Mouse (Mus musculus) midbrain, embryonic 13.5 days (tissue): ENCODE data around the gene Rgs2. TPM values are rescaled to one million over a fixed set of nuclear protein-coding genes. Genes with fewer than 3 reads are reported as not detected.

Experiments
- ATAC-seq: fragments of 200-750 bp; cut with Nextera tagmentation; 2 replicates; pipeline ENCODE4 v1.8.0; 2017; ENCODE audit warnings: mild to moderate bottlenecking, moderate TSS enrichment, moderate library complexity
- H3K27ac ChIP-seq: fragments of 300-500 bp; sonication (generic); 2 replicates; pipeline ENCODE4 v1.5.1; 2015; ENCODE audit warnings: inconsistent platforms, mild to moderate bottlenecking, moderate library complexity
- H3K27me3 ChIP-seq: fragments of 300-500 bp; sonication (generic); 2 replicates; pipeline ENCODE4 v1.6.1; 2015; ENCODE audit warnings: mild to moderate bottlenecking, inconsistent platforms
- H3K36me3 ChIP-seq: fragments of 300-500 bp; sonication (generic); 2 replicates; pipeline ENCODE4 v1.6.1; 2015; ENCODE audit warnings: mild to moderate bottlenecking, inconsistent platforms
- H3K4me1 ChIP-seq: fragments of 300-500 bp; sonication (generic); replicated peaks from 2 replicates; pipeline ENCODE4 v1.6.1; 2015; ENCODE audit warnings: inconsistent platforms
- H3K4me2 ChIP-seq: fragments of 300-500 bp; sonication (generic); replicated peaks from 2 replicates; pipeline ENCODE4 v1.6.1; 2015; ENCODE audit warnings: moderate library complexity, mild to moderate bottlenecking, inconsistent platforms
- H3K4me3 ChIP-seq: fragments of 300-500 bp; sonication (generic); replicated peaks from 2 replicates; pipeline ENCODE4 v1.5.1; 2015; ENCODE audit warnings: mild to moderate bottlenecking, inconsistent platforms
- H3K9ac ChIP-seq: fragments of 300-500 bp; sonication (generic); replicated peaks from 2 replicates; pipeline ENCODE4 v1.6.1; 2015; ENCODE audit warnings: mild to moderate bottlenecking, inconsistent platforms
- H3K9me3 ChIP-seq: fragments of 300-500 bp; sonication (generic); 2 replicates; pipeline ENCODE4 v1.6.1; 2016; ENCODE audit warnings: mild to moderate bottlenecking, inconsistent platforms
- WGBS: fragments of 180-500 bp; shearing (Covaris S2); methylation state at CpG from one replicate; pipeline ENCODE4 v1.1.7; 2015; 5-methylcytosine and 5-hydroxymethylcytosine counted together
- polyA plus RNA-seq: library from polyadenylated mRNA; unstranded; fragments of >200 nt; fragmentation: Nextera tagmentation; extraction: Ambion mirVana; gene quantifications from 2 replicates; pipeline ENCODE4 v1.2.1, GENCODE M21; 2015

Gene Rgs2
- polyA plus RNA-seq, 1 experiment from 2014 or later, result 177 TPM

DNA sequence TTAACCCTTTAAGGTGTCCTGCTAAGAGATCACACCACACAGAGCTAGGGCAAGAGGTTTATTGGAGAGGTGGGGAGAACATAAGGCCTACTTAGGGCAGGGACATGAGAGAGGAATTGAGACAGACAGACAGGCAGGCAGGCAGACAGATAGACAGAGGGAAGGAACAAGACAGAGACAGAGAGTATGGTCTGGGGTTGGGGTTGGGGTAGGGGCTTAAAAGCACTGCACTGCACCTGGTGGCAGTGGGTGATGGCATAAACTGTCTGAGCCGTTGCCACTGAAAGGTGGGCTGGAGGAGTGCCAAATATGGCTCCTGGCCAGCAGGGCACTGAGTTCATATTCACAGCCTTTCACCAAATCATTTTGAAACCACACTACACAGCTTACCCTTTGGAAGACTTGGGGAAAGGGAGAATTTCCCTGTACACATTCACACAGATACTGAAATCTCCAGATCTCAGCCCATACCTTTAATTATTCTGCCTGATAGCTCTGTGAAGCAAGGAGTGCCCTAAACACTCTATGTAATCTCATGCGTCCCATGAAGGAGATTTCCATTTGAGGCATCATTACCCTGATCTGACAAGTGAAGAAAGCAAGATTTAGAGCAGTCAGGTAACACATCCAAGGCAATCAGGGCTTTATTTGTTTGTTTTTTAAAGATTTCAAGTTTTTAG lies 21.7 kb downstream of the Rgs2 start:
- Histone ChIP-seq H3K9ac (no peak overlapping the region), H3K4me2 (no peak overlapping the region), H3K4me1 (peaks cover 14% of the 10 kb centered on the region), H3K36me3 (no peaks in the 10 kb centered on the region), H3K4me3 (no peak overlapping the region), H3K27ac (peak overlapping the region; percentile 26; the same call in 1 of the 2 replicates), H3K27me3 (no peaks in the 10 kb centered on the region), H3K9me3 (no peaks in the 10 kb centered on the region)
- 45% methylated on average over 2 of the region's 2 CpGs for WGBS
- ATAC-seq, result peak; percentile 60; the same call in 1 of the 2 replicates

DNA sequence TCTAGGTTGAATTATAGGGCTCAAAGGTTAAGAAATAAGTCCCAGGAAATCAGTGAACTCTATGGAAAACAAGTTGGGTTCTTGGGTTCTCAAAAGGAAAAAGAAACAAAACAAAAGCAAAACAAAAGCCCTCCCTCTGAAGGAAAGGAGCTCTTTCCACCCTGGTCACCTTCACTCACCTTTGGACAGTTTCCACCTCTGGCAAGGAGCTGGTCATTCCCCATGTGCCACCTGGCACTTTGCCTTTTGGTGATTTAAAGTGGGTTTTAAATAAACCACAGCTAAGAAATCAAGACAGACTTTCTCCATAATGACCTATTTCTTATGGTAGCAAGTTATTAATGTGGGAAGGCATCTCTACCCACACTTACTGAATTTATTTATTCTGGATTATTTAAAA lies 23.1 kb downstream of the Rgs2 start:
- Histone ChIP-seq H3K36me3 (no peaks in the 10 kb centered on the region), H3K27ac (no peak overlapping the region), H3K4me3 (no peak overlapping the region), H3K4me2 (no peak overlapping the region), H3K9ac (no peak overlapping the region), H3K27me3 (no peaks in the 10 kb centered on the region), H3K4me1 (peaks cover 14% of the 10 kb centered on the region), H3K9me3 (no peaks in the 10 kb centered on the region)
- no peak for ATAC-seq

DNA sequence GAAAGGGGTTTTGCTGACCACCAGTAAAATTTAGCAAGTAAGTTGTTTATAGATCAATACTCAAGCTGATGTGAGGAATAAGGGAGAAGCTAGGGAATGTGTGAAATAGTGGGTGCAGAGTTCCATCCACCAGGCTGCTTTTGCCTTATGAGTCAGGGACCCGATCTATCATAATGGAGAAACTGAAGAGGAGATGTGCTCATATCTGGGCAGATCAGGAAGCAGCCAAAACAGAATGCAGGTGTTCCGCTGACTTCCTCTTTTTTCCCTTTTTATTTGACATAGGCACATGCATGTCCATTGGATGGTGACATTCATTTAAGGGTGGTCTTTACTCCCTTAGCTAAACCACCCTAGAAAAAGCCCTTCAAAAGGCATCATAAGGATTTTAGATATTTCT lies 29.3 kb downstream of the Rgs2 start:
- no peaks in the 10 kb centered on the region for H3K36me3 ChIP-seq
- H3K9me3 ChIP-seq, result no peaks in the 10 kb centered on the region
- no peak overlapping the region for H3K9ac ChIP-seq
- H3K4me1 ChIP-seq, result no peaks in the 10 kb centered on the region
- 97% methylated on average over 2 of the region's 2 CpGs for WGBS
- no peak for ATAC-seq
- H3K27ac ChIP-seq, result no peak overlapping the region
- no peaks in the 10 kb centered on the region for H3K27me3 ChIP-seq
- no peak overlapping the region for H3K4me2 ChIP-seq
- H3K4me3 ChIP-seq, result no peak overlapping the region

DNA sequence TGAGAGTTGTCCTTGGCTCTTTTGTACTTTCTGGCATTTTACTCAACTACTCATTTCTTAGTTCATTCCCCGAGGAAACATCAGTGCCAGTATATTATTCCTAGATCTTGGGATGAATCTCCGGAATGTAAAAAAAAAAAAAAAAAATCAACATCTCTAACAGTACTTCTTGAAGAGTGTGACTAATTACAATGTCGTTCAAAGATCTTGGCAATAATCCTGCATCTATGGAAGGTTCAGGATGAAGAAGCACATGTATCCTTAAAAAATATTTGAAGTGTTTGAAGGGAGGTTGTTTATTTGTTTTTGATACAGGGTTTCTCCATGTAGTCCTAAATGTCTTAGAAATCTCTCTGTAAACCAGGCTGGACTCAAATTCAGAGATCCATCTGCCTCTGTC lies 41.7 kb downstream of the Rgs2 start:
- no peak overlapping the region for H3K4me3 ChIP-seq
- H3K27me3 ChIP-seq, result no peaks in the 10 kb centered on the region
- no peak overlapping the region for H3K4me2 ChIP-seq
- 80% methylated on average over 3 of the region's 3 CpGs for WGBS
- ATAC-seq, result no peak
- no peak overlapping the region for H3K9ac ChIP-seq
- no peaks in the 10 kb centered on the region for H3K36me3 ChIP-seq
- H3K27ac ChIP-seq, result no peak overlapping the region
- H3K9me3 ChIP-seq, result no peaks in the 10 kb centered on the region
- H3K4me1 ChIP-seq, result no peaks in the 10 kb centered on the region

DNA sequence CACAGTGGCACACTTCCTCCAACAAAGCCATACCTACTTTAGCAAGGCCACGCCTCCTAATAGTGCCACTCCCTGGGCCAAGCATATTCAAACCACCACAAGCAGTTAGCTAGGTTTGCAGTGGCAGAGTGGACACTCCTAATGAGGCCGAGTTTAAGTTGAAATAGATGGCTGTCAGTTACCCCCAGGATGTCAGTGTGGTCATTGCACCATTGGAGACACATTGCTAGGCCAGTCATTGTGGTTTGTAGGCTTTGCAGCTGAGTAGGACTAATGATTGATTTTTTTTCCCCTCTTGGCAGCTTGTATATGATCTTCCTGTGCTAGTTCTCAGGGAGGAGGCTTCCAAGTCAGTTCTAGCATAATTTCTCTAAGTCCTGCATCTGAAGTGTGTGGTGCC lies 43.6 kb downstream of the Rgs2 start:
- Histone ChIP-seq H3K4me3 (no peak overlapping the region), H3K9me3 (no peaks in the 10 kb centered on the region), H3K9ac (no peak overlapping the region), H3K36me3 (no peaks in the 10 kb centered on the region), H3K27me3 (no peaks in the 10 kb centered on the region), H3K4me2 (no peak overlapping the region), H3K4me1 (no peaks in the 10 kb centered on the region), H3K27ac (no peak overlapping the region)
- ATAC-seq, result no peak
- WGBS, result 85% methylated on average over 2 of the region's 2 CpGs

DNA sequence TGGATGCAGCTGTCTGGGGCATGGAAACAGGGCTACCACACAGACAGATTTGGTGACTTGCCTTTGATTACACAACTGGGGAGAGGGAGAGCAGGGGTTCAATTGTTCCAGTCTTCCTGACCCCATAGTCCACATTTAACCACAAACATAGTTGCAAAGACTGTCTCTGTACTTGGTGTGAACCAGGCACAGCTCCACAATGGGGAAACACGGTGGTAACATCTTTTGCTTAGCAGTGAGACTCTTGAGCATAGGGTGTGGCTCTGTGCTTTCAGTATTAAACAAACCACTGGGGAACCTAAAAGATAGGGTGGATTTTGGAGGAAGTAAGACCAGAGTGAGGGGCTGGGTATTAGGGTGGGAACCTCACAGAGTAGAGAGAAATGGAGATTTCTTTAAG lies 47.9 kb downstream of the Rgs2 start:
- Histone ChIP-seq H3K4me2 (no peak overlapping the region), H3K27me3 (no peaks in the 10 kb centered on the region), H3K9me3 (no peaks in the 10 kb centered on the region), H3K4me3 (no peak overlapping the region), H3K36me3 (no peaks in the 10 kb centered on the region), H3K9ac (no peak overlapping the region), H3K27ac (no peak overlapping the region), H3K4me1 (no peaks in the 10 kb centered on the region)
- 86% methylated on average over 1 of the region's 1 CpGs for WGBS
- no peak for ATAC-seq

DNA sequence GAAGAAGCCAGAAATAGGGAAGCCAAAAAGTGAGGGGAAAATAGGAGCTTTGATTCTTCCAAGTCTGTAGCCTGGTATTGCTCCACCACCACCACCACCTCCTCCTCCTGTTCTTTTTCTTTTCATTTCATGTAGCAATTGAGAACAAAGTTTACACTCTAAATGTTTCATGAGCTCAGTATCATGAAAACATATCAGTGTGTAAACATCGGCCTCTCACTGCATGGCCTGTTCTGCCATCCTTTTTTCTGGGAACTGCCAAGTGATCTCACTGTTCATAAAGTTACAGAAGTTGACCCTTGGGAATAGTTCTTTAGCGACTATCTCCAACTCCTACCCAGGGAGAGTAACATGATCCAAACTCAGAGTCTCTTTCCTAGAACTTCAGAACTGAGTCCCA lies 51.1 kb downstream of the Rgs2 start:
- H3K4me1 ChIP-seq, result no peaks in the 10 kb centered on the region
- no peak for ATAC-seq
- H3K27ac ChIP-seq, result no peak overlapping the region
- no peaks in the 10 kb centered on the region for H3K27me3 ChIP-seq
- H3K36me3 ChIP-seq, result no peaks in the 10 kb centered on the region
- no peak overlapping the region for H3K9ac ChIP-seq
- 80% methylated on average over 2 of the region's 2 CpGs for WGBS
- no peak overlapping the region for H3K4me3 ChIP-seq
- no peaks in the 10 kb centered on the region for H3K9me3 ChIP-seq
- H3K4me2 ChIP-seq, result no peak overlapping the region

Other genes with a start within 250 kb of the Rgs2 start
- 46.0 and 51.8 TPM in 2 replicates for gene Trove2, start 227.1 kb downstream of the Rgs2 start, polyA plus RNA-seq
- 69.1 and 79.4 TPM in 2 replicates for gene Uchl5, start 226.9 kb downstream of the Rgs2 start, polyA plus RNA-seq
- 2.4 and 3.5 TPM in 2 replicates for gene Rgs13, start 173.2 kb upstream of the Rgs2 start, polyA plus RNA-seq
- gene Rgs1, start 245.1 kb upstream of the Rgs2 start, polyA plus RNA-seq, result not detected in 2 replicates